Mouse (Mus musculus) gastrocnemius, postnatal 4 days (tissue): ENCODE results near the gene Fcer2a. TPM values are rescaled to one million over a fixed set of nuclear protein-coding genes. Genes with fewer than 3 reads are reported as not detected.

Experiments
- DNase-seq, 2 experiments: peaks; one replicate each; pipeline ENCODE4 v3.0.0; 2021 to 2022; ENCODE audit warnings: low spot score in 2 of 2, mixed read lengths in 2 of 2
- total RNA-seq, 2 experiments: library from RNA; stranded (reverse); gene quantifications; 2 replicates each; pipeline ENCODE4 v1.2.3; 2021

The Fcer2a gene
- total RNA-seq, 2 experiments from 2014 or later = 0.67 to 0.86 TPM

- no peak for DNase-seq
These were observed 16.9 kb downstream of the Fcer2a start for GRCm38 (mm10) chr8:3676993-3677579.

DNA sequence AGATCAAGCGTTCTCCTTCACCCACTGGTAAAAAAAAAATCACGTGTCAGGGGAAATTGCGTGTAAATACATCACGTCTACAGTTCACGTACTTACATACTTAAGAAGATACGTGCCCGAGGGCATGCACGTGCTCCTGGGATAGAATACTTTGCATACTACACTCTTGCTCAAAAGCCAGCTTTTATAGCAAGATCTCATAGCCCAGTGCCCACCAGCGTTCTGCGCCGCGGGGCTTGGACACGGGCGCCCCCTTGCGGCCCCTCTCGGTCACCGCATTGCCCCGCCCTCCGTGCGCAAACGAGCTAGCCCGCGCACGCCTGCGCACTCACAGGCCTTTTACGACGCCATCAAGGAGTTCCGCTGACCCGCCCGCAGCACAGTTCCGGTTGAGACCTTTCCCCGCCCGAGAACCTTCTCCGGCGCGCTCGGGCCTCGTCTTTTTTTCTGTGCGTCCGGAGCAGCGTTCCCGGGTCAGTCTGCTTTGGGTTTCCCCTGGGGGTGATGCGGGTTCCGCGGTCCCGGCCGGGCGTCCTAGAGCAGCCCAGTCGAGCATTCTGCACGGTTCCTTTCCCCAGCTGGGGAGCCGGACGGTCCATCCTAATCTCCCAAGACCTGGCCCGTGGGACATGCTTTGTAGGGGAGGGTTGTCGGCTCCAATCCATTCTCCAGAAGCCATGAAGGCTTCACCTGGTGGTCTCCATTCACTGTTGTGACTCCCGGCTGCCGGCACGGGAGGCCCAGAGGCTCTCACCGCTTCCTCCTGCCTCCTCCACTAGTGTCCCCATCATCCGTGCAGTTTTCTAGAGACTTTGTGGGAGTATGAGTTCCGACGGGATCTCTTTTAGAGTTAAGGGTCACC is 17.6 kb downstream of the Fcer2a start, which contains the start of gene Trappc5:
Gene Trappc5, plus strand, starts transcription at position 169 of the 862 bp plus-strand sequence.
- peak; percentile 89 to 92 for DNase-seq

- DNase-seq = no peak
These were observed 19.3 kb downstream of the Fcer2a start for GRCm38 (mm10) chr8:3674671-3675070.

GRCm38 (mm10) chr8:3671980-3672491 is 21.9 kb downstream of the Fcer2a start, which contains the start of gene Fcor:
Gene Fcor, minus strand, starts transcription at chr8:3672362.
- DNase-seq = peak; percentile 65 to 76

- no peak for DNase-seq
These were observed 23.6 kb downstream of the Fcer2a start for GRCm38 (mm10) chr8:3670388-3670787.

DNA sequence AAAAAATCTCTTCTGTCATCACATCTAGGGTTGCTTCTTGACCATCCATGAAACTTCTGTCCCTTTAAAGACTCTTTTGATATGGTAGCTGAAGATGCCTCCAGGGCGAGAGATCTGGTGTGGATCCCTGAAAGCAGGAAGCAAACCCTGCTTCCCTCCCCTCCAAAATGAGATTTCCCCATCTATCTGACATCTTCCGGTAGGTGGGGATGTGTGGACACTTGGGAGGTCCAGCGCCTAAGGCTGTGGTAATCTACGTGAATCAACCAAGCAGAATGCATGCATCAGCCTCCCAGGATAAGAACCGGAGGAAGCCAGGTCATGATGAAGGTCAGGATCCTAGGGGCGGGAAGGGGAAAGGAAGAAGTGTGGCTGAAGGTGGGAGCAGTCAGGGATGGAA is 28.5 kb downstream of the Fcer2a start, which contains the start of gene Mcemp1:
Gene Mcemp1, plus strand, starts transcription at position 248 of the 400 bp plus-strand sequence.
- DNase-seq = no peak

DNA sequence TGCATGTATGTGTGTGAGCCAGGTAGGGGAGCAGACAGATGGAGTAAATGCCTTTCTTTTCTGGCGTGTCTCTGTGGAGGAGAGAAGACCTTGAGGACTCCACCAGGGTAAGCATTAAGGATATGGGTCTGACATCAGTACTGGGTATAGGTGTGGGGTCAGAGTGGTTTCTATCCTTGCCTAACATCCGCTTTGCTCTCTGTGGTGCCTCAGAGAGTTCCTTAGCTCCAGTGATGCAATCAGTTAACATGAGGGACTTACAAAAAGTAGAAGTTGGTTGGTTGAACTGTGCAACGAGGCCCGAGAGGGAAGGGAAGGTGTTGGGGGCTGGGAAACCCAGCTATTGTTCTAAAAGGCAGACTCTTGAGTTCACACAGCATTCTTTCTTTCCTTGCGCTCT is 29.6 kb downstream of the Fcer2a start:
- DNase-seq = no peak

DNA sequence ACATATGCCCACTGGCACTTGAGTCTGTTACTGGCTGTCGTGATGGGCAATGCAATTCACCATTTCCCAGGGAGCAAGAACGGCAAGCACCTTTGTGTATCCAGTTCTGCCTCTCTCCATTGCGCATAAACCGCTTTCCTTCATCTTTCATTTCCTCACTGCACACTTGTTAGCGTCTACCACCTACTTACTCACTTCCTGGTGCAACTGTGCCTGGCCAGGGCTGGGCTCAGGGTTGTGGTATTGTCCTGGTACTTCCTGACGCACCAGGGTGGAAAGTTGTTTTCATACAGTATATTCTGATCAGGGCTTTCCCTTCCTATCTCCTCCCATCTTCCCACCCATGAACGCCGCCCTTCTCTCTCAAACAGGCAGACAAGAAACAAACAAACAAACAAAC is 33.1 kb downstream of the Fcer2a start:
- DNase-seq = no peak

DNA sequence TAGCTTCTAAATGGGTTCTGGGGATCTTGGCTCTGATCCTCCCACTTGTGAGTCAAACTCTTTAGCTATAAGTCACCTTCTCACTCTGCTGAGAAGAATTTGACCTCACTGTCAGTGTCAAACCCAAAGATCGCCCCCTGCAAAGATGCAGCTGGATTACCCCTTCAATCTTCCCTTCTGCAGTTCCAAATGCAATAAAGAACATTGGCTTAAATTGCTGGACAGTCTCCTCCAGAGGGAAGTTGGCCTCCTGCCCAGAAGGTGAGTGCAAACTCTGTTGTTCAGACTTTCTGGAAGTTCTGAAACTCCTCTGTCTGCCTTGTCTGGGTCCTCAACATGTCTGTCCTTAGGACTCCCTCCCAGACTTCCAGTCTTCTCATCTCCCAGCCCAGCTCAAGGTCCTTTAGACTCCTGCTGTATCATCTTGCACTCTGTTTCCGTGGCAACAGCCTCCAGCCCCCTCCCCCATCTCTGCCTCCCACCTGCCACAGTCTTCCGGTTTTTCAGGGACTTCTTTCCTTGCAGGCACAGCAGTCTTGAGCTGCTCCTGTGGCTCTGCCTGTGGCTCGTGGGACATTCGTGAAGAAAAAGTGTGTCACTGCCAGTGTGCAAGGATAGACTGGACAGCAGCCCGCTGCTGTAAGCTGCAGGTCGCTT is 37.1 kb downstream of the Fcer2a start:
- no peak for DNase-seq

DNA sequence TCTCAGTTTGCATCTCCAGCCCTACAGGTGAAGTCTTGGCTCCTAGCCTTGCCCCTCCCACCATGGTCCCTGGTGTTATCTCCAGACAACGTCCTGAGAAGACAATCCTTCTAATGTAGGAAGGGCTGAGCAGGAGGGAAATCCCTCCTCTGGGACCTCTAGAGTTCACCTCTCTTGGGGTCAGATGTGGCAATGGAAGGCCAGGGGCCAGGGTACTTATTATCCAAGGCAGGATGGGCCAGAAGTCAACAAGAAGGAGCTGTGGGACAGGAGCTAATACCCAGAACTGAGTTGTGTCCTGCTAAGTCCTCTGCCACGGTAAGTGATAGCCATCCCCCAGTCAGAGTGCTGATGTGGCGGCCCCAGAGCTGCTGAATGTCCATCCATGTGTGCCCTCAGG is 38.4 kb downstream of the Fcer2a start, which contains the start of gene Retn:
Gene Retn, plus strand, starts transcription at position 245 of the 400 bp plus-strand sequence.
- no peak for DNase-seq

DNA sequence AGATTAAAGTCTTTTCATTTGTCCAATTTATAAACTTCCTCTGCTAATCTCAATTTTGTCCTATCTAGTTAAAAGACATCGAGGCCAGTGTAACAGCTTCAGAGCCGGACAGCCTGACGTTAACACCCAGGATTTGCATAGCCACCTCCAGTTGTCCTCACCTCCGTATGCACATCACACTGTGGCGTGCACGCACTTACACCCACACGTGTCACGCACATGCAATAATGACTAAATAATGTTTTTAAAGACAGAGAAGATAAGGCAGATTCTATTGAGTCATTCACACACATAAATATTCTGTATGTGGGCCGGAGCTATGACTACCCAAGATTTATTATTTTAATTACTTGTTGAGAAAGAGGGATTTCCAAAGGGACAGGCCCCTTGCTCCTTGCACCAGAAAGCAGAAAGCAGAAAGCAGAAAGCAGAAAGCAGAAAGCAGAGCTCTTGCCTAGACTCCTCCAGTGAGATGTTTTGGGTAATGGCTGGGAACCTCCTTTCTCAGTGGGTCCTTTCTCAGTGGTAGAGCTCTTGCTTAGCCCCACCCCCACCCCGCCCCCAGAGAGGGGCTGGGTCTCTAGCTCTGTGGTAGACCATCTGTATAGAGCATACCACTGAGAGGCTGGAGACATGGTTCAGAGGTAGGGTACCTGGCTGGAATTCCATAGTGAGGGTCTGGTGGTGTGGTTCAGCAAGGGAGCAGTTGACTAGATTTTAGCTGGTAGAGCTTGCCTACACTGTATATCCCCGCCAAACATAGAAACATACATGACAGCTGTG is 39.1 kb downstream of the Fcer2a start:
- DNase-seq = no peak

DNA sequence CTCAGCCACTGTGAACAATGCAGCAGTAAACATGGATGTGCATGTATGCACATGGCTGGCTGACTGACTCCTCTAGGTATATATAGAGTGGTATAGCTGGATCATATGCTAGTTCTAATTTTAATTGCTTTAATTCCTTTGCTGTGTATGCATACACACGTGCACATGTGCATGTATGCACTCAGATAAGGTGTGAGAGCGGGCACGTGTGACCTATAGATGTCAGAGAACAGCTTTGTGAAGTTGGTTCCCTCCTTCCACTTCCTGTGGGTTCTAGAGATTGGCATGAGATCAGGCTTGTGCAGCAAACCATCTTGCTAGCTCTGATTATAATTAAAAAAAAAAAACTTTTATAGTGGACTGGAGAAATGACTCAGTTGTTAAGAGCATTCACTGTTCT is 41.1 kb downstream of the Fcer2a start:
- no peak for DNase-seq

GRCm38 (mm10) chr8:3648990-3649389 is 45.0 kb downstream of the Fcer2a start:
- DNase-seq = no peak

- no peak for DNase-seq
These were observed 45.7 kb downstream of the Fcer2a start for GRCm38 (mm10) chr8:3648268-3648667.

GRCm38 (mm10) chr8:3647561-3647960 is 46.4 kb downstream of the Fcer2a start:
- DNase-seq = no peak

DNA sequence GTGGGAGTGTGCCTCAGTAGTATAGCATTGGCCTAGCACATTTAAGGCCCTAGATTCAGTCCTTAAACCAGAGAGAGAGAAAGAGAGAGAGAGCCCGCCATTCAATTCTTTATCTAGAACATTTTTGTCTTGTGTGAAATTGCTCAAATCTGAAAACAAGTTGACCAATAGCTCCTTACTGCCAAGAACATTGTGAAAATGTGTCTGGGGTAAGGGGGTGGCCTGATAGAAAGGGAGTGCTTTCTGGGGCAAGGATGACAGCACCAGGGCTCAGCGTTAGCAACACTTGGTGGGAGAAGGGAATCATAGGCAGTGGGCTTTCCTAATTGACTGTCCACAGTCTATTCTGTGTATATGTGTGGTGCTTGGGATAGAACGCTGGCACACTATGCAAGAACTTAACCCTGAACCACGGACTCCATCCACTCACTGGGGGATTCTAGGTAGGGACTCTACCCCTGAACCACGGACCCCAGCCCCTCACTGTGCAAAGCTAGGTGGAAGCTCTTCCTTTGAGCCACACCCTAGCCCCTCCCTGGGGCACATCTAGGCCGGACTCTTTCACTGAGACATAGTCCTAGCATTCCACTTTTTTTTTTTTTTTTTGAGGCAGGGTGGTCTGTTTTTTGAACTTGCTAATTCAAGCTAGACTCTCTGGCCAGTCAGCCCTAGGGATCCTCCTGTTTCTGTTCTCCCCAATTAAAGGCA is 47.0 kb downstream of the Fcer2a start:
- no peak for DNase-seq

DNA sequence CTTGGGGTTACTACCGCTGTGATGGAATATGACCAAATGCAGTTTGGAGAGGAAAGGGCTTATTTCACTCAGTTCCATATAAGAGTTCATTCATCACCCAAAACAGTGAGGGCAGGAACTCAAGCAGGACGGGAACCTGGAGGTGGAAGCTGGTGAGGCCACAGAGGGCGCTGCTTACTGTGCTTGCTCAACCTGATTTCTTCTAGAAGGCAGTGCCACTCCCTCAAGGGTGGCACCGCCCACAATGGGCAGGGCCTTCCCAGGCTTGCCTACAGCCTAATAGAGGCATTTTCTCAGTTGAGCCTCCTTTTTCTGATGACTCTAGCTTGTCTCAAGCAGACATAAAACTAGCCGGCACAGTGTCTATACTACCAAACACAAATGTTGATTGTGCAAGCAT is 48.2 kb downstream of the Fcer2a start:
- DNase-seq = peak in 1 of 2 experiments; percentile 34
